Mouse (Mus musculus): Measurements from ENCODE around the gene Amh. TPM values are rescaled to one million over a fixed set of nuclear protein-coding genes. Genes with fewer than 3 reads are reported as not detected.
"Not testable (repeated sequence)": the region's sequence is repeated elsewhere in the genome, so short reads cannot be mapped to it uniquely, and the experiment has no call there.

Gene Amh
- polyA plus RNA-seq, 1 experiment = 1.3 TPM

GRCm38 (mm10) chr10:80812391-80813041, 7.5 kb downstream of the Amh start:
- H3K36me3 ChIP-seq (ENCODE audit: control insufficient read depth, insufficient read depth, low read length) = no peaks in the 10 kb centered on the region
- H3K27me3 ChIP-seq (ENCODE audit: control insufficient read depth, insufficient read depth, low read length) = peaks cover 17% of the 10 kb centered on the region
- H3K4me3 ChIP-seq (ENCODE audit: extremely low read depth, insufficient read depth, insufficient read length) = no peak overlapping the region
- no peak overlapping the region for H3K27ac ChIP-seq (ENCODE audit: insufficient read depth, low read length)
- no peak for DNase-seq (ENCODE audit: low read depth in 1 of 2, low spot score in 2 of 2)
- no peak for TF ChIP-seq POLR2A (IDR thresholded peaks at IDR 0.05; ENCODE audit: low read depth, low read length)
- no peak for TF ChIP-seq CTCF (IDR thresholded peaks at IDR 0.05; ENCODE audit: extremely low read depth, insufficient read depth, insufficient read length, insufficient replicate concordance)
- WGBS = 68% methylated on average over 5 of the region's 5 CpGs
- no peaks in the 10 kb centered on the region for H3K4me1 ChIP-seq (ENCODE audit: control insufficient read depth, insufficient read depth, insufficient read length)

GRCm38 (mm10) chr10:80813366-80813765, 8.3 kb downstream of the Amh start, which contains the start of gene Jsrp1:
Gene Jsrp1 (minus strand): TSS chr10:80813498.
- Histone ChIP-seq H3K4me3 (ENCODE audit: extremely low read depth, insufficient read depth, insufficient read length) (no peak within 1 kb of the TSS), H3K27me3 (ENCODE audit: control insufficient read depth, insufficient read depth, low read length) (peaks cover 15% of the 10 kb centered on the region; the same call in 1 of the 2 replicates), H3K27ac (ENCODE audit: insufficient read depth, low read length) (no peak within 1 kb of the TSS), H3K4me1 (ENCODE audit: control insufficient read depth, insufficient read depth, insufficient read length) (no peaks in the 10 kb centered on the region), H3K36me3 (ENCODE audit: control insufficient read depth, insufficient read depth, low read length) (no peaks in the 10 kb centered on the region)
- TF ChIP-seq CTCF (IDR thresholded peaks at IDR 0.05; ENCODE audit: extremely low read depth, insufficient read depth, insufficient read length, insufficient replicate concordance) (no peak), POLR2A (IDR thresholded peaks at IDR 0.05; ENCODE audit: low read depth, low read length) (no peak)
- no peak for DNase-seq (ENCODE audit: low read depth in 1 of 2, low spot score in 2 of 2)
- WGBS = 92% methylated on average over 4 of the region's 4 CpGs

GRCm38 (mm10) chr10:80814800-80815199, 9.8 kb downstream of the Amh start:
- no peaks in the 10 kb centered on the region for H3K4me1 ChIP-seq (ENCODE audit: control insufficient read depth, insufficient read depth, insufficient read length)
- H3K4me3 ChIP-seq (ENCODE audit: extremely low read depth, insufficient read depth, insufficient read length) = no peak overlapping the region
- no peak overlapping the region for H3K27ac ChIP-seq (ENCODE audit: insufficient read depth, low read length)
- H3K27me3 ChIP-seq (ENCODE audit: control insufficient read depth, insufficient read depth, low read length) = 0 out of 2 replicates have a peak, but pooled peaks cover 6% of the 10 kb centered on the region
- DNase-seq (ENCODE audit: low read depth in 1 of 2, low spot score in 2 of 2) = no peak
- H3K36me3 ChIP-seq (ENCODE audit: control insufficient read depth, insufficient read depth, low read length) = no peaks in the 10 kb centered on the region
- TF ChIP-seq POLR2A (IDR thresholded peaks at IDR 0.05; ENCODE audit: low read depth, low read length) (no peak), CTCF (IDR thresholded peaks at IDR 0.05; ENCODE audit: extremely low read depth, insufficient read depth, insufficient read length, insufficient replicate concordance) (no peak)
- WGBS = 68% methylated on average over 7 of the region's 7 CpGs

GRCm38 (mm10) chr10:80816303-80816702, 11.3 kb downstream of the Amh start:
- H3K4me1 ChIP-seq (ENCODE audit: control insufficient read depth, insufficient read depth, insufficient read length); H3K27ac ChIP-seq (ENCODE audit: insufficient read depth, low read length); H3K27me3 ChIP-seq (ENCODE audit: control insufficient read depth, insufficient read depth, low read length); H3K4me3 ChIP-seq (ENCODE audit: extremely low read depth, insufficient read depth, insufficient read length); H3K36me3 ChIP-seq (ENCODE audit: control insufficient read depth, insufficient read depth, low read length); DNase-seq (ENCODE audit: low read depth in 1 of 2, low spot score in 2 of 2): not testable (repeated sequence)
- 62% methylated on average over 3 of the region's 3 CpGs for WGBS

GRCm38 (mm10) chr10:80817164-80817563, 12.1 kb downstream of the Amh start:
- no peaks in the 10 kb centered on the region for H3K36me3 ChIP-seq (ENCODE audit: control insufficient read depth, insufficient read depth, low read length)
- DNase-seq (ENCODE audit: low read depth in 1 of 2, low spot score in 2 of 2) = no peak
- TF ChIP-seq CTCF (IDR thresholded peaks at IDR 0.05; ENCODE audit: extremely low read depth, insufficient read depth, insufficient read length, insufficient replicate concordance) = no peak
- no peak for TF ChIP-seq POLR2A (IDR thresholded peaks at IDR 0.05; ENCODE audit: low read depth, low read length)
- 80% methylated on average over 2 of the region's 2 CpGs for WGBS
- H3K27me3 ChIP-seq (ENCODE audit: control insufficient read depth, insufficient read depth, low read length) = 0 out of 2 replicates have a peak, but pooled peaks cover 2% of the 10 kb centered on the region
- no peak overlapping the region for H3K27ac ChIP-seq (ENCODE audit: insufficient read depth, low read length)
- H3K4me3 ChIP-seq (ENCODE audit: extremely low read depth, insufficient read depth, insufficient read length) = no peak overlapping the region
- no peaks in the 10 kb centered on the region for H3K4me1 ChIP-seq (ENCODE audit: control insufficient read depth, insufficient read depth, insufficient read length)

GRCm38 (mm10) chr10:80817955-80818354, 12.9 kb downstream of the Amh start:
- not testable (repeated sequence) for H3K4me3 ChIP-seq (ENCODE audit: extremely low read depth, insufficient read depth, insufficient read length); H3K36me3 ChIP-seq (ENCODE audit: control insufficient read depth, insufficient read depth, low read length); DNase-seq (ENCODE audit: low read depth in 1 of 2, low spot score in 2 of 2); H3K4me1 ChIP-seq (ENCODE audit: control insufficient read depth, insufficient read depth, insufficient read length); H3K27me3 ChIP-seq (ENCODE audit: control insufficient read depth, insufficient read depth, low read length); H3K27ac ChIP-seq (ENCODE audit: insufficient read depth, low read length)
- 85% methylated on average over 7 of the region's 7 CpGs for WGBS

GRCm38 (mm10) chr10:80818599-80819281, 13.7 kb downstream of the Amh start:
- TF ChIP-seq CTCF (IDR thresholded peaks at IDR 0.05; ENCODE audit: extremely low read depth, insufficient read depth, insufficient read length, insufficient replicate concordance) = no peak
- TF ChIP-seq POLR2A (IDR thresholded peaks at IDR 0.05; ENCODE audit: low read depth, low read length) = no peak
- H3K4me3 ChIP-seq (ENCODE audit: extremely low read depth, insufficient read depth, insufficient read length) = no peak overlapping the region
- peaks cover 2% of the 10 kb centered on the region; the same call in 1 of the 2 replicates for H3K4me1 ChIP-seq (ENCODE audit: control insufficient read depth, insufficient read depth, insufficient read length)
- no peak overlapping the region for H3K27ac ChIP-seq (ENCODE audit: insufficient read depth, low read length)
- H3K36me3 ChIP-seq (ENCODE audit: control insufficient read depth, insufficient read depth, low read length) = no peaks in the 10 kb centered on the region
- no peaks in the 10 kb centered on the region for H3K27me3 ChIP-seq (ENCODE audit: control insufficient read depth, insufficient read depth, low read length)
- no peak for DNase-seq (ENCODE audit: low read depth in 1 of 2, low spot score in 2 of 2)
- WGBS = 70% methylated on average over 6 of the region's 6 CpGs

All from spleen, adult 2 months (tissue).